Mouse (Mus musculus) lung, embryonic 14.5 days (tissue): ENCODE measurements around the gene Dlk2. TPM values are rescaled to one million over a fixed set of nuclear protein-coding genes. Genes with fewer than 3 reads are reported as not detected.

Source experiments
- ATAC-seq: fragments of 200-750 bp; cut with Nextera tagmentation; 2 replicates; pipeline ENCODE4 v1.8.0; 2017; ENCODE audit warnings: mild to moderate bottlenecking, moderate TSS enrichment, moderate library complexity; ENCODE audit not compliant: insufficient read depth
- DNase-seq: peaks from one replicate; pipeline ENCODE4 v3.0.0-alpha.2; 2015
- H3K27ac ChIP-seq: fragments of 300-500 bp; sonication (generic); 2 replicates; pipeline ENCODE4 v1.5.1; 2014; ENCODE audit warnings: low read depth, mild to moderate bottlenecking, moderate library complexity
- H3K27me3 ChIP-seq: fragments of 300-500 bp; sonication (generic); 2 replicates; pipeline ENCODE4 v1.6.1; 2014; ENCODE audit warnings: low read length, control low read depth; ENCODE audit not compliant: insufficient read depth
- H3K36me3 ChIP-seq: fragments of 300-500 bp; sonication (generic); 2 replicates; pipeline ENCODE4 v1.6.1; 2014; ENCODE audit warnings: control low read depth; ENCODE audit not compliant: insufficient read depth
- H3K4me1 ChIP-seq: fragments of 300-500 bp; sonication (generic); 2 replicates; pipeline ENCODE4 v1.6.1; 2014; ENCODE audit warnings: antibody characterized with exemption, control low read depth; ENCODE audit not compliant: insufficient read depth
- H3K4me2 ChIP-seq: fragments of 300-500 bp; sonication (generic); 2 replicates; pipeline ENCODE4 v1.6.1; 2014; ENCODE audit warnings: mild to moderate bottlenecking
- H3K4me3 ChIP-seq: fragments of 300-500 bp; sonication (generic); 2 replicates; pipeline ENCODE4 v1.5.1; 2014; ENCODE audit warnings: low read depth, low read length
- H3K9ac ChIP-seq: fragments of 300-500 bp; sonication (generic); 2 replicates; pipeline ENCODE4 v1.6.1; 2014
- H3K9me3 ChIP-seq: fragments of 300-500 bp; sonication (generic); 2 replicates; pipeline ENCODE4 v1.6.1; 2016; ENCODE audit warnings: low read depth, low read length, control low read depth
- CTCF ChIP-seq: IDR thresholded peaks from 2 replicates; pipeline ENCODE4 v1.5.1; 2016; ENCODE audit warnings: antibody characterized with exemption, low read depth
- WGBS: fragments of 180-500 bp; shearing (Covaris S2); extraction: QIAGEN DNeasy Blood & Tissue Kit; methylation state at CpG from one replicate; pipeline ENCODE4 v1.1.7; 2014; 5-methylcytosine and 5-hydroxymethylcytosine counted together
- polyA plus RNA-seq: library from polyadenylated mRNA; unstranded; fragments of >200 nt; fragmentation: Nextera tagmentation; extraction: Ambion mirVana; gene quantifications from 2 replicates; pipeline ENCODE4 v1.2.1, GENCODE M21; 2014

Gene Dlk2
- polyA plus RNA-seq, 1 experiment from 2014 or later, result 0.38 TPM

DNA sequence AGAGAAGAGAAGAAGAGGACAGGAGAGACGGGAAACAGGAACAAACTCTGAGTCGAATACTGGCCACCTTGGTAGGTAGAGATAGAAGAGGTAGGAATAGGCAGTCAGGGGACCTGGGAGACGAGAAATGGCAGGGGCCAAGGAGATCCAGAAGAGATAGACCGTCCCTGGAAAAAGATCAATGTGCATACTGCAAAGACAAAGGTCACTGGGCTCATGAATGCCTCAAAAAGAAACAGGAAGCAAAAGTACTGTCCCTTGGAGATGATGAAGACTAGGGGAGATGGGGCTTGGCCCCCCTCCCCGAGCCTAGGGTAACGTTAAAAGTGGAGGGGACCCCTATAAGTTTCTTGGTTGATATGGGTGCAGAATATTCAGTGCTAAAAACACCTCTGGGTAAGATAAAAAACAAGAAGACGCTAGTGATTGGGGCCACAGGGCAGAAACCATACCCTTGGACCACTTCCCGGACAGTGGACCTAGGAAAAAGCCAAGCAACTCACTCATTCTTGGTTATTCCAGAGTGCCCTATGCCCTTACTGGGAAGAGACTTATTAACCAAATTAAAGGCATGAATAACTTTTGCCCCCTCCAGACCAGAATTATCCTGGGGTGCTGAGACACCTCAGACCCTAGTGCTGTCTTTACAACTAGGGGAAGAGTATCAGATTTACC, 53.9 kb downstream of the Dlk2 start:
- ATAC-seq, result no peak
- no peaks in the 10 kb centered on the region; the same call in 1 of the 2 replicates for H3K9me3 ChIP-seq
- H3K4me2 ChIP-seq, result no peak overlapping the region
- H3K27me3 ChIP-seq, result no peaks in the 10 kb centered on the region
- no peaks in the 10 kb centered on the region for H3K4me1 ChIP-seq
- no peaks in the 10 kb centered on the region for H3K36me3 ChIP-seq
- WGBS, result 86% methylated on average over 8 of the region's 8 CpGs
- no peak overlapping the region for H3K4me3 ChIP-seq
- no peak overlapping the region for H3K27ac ChIP-seq
- no peak overlapping the region for H3K9ac ChIP-seq
- no peak for TF ChIP-seq CTCF
- no peak for DNase-seq

Other genes starting within 250 kb of the Dlk2 start
- 147 and 149 TPM in 2 replicates for gene Mrps18a, start 186.4 kb upstream of the Dlk2 start, polyA plus RNA-seq
- 10.4 and 10.9 TPM in 2 replicates for gene Rsph9, start 153.2 kb upstream of the Dlk2 start, polyA plus RNA-seq
- 41.3 and 46.5 TPM in 2 replicates for gene Mad2l1bp, start 143.9 kb upstream of the Dlk2 start, polyA plus RNA-seq
- gene Gtpbp2, start 136.4 kb upstream of the Dlk2 start, polyA plus RNA-seq, result 32.8 and 37.9 TPM in 2 replicates
- 19.6 and 20.5 TPM in 2 replicates for gene Polh, start 94.8 kb upstream of the Dlk2 start, polyA plus RNA-seq
- gene Xpo5, start 94.6 kb upstream of the Dlk2 start, polyA plus RNA-seq, result 52.5 and 57.0 TPM in 2 replicates
- gene Polr1c, start 49.4 kb upstream of the Dlk2 start, polyA plus RNA-seq, result 92.0 and 96.0 TPM in 2 replicates
- 91.2 and 102 TPM in 2 replicates for gene Yipf3, start 49.3 kb upstream of the Dlk2 start, polyA plus RNA-seq
- 0.54 and 0.76 TPM in 2 replicates for gene Lrrc73, start 43.9 kb upstream of the Dlk2 start, polyA plus RNA-seq
- 39.1 and 43.2 TPM in 2 replicates for gene Tjap1, start 14.4 kb upstream of the Dlk2 start, polyA plus RNA-seq
- 4.7 and 5.5 TPM in 2 replicates for gene Abcc10, start 30.9 kb downstream of the Dlk2 start, polyA plus RNA-seq
- 15.2 and 18.3 TPM in 2 replicates for gene Zfp318, start 86.3 kb downstream of the Dlk2 start, polyA plus RNA-seq
- 0.41 TPM in 1 of 2 replicates, not detected in the other for gene Crip3, start 131.5 kb downstream of the Dlk2 start, polyA plus RNA-seq
- gene Slc22a7, start 141.0 kb downstream of the Dlk2 start, polyA plus RNA-seq, result not detected in 2 replicates
- 0.05 and 0.11 TPM in 2 replicates for gene Ttbk1, start 190.3 kb downstream of the Dlk2 start, polyA plus RNA-seq
- 50.3 and 60.8 TPM in 2 replicates for gene Dnph1, start 199.3 kb downstream of the Dlk2 start, polyA plus RNA-seq
- gene Cul9, start 249.0 kb downstream of the Dlk2 start, polyA plus RNA-seq, result 2.8 and 2.9 TPM in 2 replicates